Mouse (Mus musculus) lung, embryonic 16.5 days (tissue): ENCODE data around the gene Cpt1b. TPM values are rescaled to one million over a fixed set of nuclear protein-coding genes. Genes with fewer than 3 reads are reported as not detected.

ENCODE experiments used
- ATAC-seq: fragments of 200-750 bp; cut with Nextera tagmentation; 2 replicates; pipeline ENCODE4 v1.8.0; 2017; ENCODE audit warnings: low read depth, mild to moderate bottlenecking, moderate library complexity
- H3K27ac ChIP-seq: fragments of 300-500 bp; sonication (generic); 2 replicates; pipeline ENCODE4 v1.5.1; 2014; ENCODE audit warnings: mild to moderate bottlenecking, control low read depth, low read length
- H3K27me3 ChIP-seq: fragments of 300-500 bp; sonication (generic); 2 replicates; pipeline ENCODE4 v1.6.1; 2014; ENCODE audit warnings: low read depth, low read length, mixed read lengths; ENCODE audit not compliant: control insufficient read depth, insufficient read depth
- H3K36me3 ChIP-seq: fragments of 300-500 bp; sonication (generic); 2 replicates; pipeline ENCODE4 v1.6.1; 2014; ENCODE audit warnings: low read length; ENCODE audit not compliant: control insufficient read depth, insufficient read depth
- H3K4me1 ChIP-seq: fragments of 300-500 bp; sonication (generic); replicated peaks from 2 replicates; pipeline ENCODE4 v1.6.1; 2014; ENCODE audit warnings: low read length, mixed read lengths; ENCODE audit not compliant: control insufficient read depth, insufficient read depth
- H3K4me2 ChIP-seq: fragments of 300-500 bp; sonication (generic); 2 replicates; pipeline ENCODE4 v1.6.1; 2014; ENCODE audit warnings: low read depth, low read length, control low read depth
- H3K4me3 ChIP-seq: fragments of 300-500 bp; sonication (generic); 2 replicates; pipeline ENCODE4 v1.5.1; 2014; ENCODE audit warnings: mild to moderate bottlenecking, low read length, control low read depth
- H3K9ac ChIP-seq: fragments of 300-500 bp; sonication (generic); 2 replicates; pipeline ENCODE4 v1.6.1; 2014; ENCODE audit warnings: low read length, control low read depth
- H3K9me3 ChIP-seq: fragments of 300-500 bp; sonication (generic); 2 replicates; pipeline ENCODE4 v1.6.1; 2016; ENCODE audit warnings: low read length; ENCODE audit not compliant: control insufficient read depth
- WGBS: fragments of 180-500 bp; shearing (Covaris S2); extraction: QIAGEN DNeasy Blood & Tissue Kit; methylation state at CpG from one replicate; pipeline ENCODE4 v1.1.7; 2014; 5-methylcytosine and 5-hydroxymethylcytosine counted together
- polyA plus RNA-seq: library from polyadenylated mRNA; unstranded; fragments of >200 nt; fragmentation: Nextera tagmentation; extraction: Ambion mirVana; gene quantifications from 2 replicates; pipeline ENCODE4 v1.2.1, GENCODE M21; 2015

The Cpt1b gene
- polyA plus RNA-seq, 1 experiment from 2014 or later = 5.7 TPM

DNA sequence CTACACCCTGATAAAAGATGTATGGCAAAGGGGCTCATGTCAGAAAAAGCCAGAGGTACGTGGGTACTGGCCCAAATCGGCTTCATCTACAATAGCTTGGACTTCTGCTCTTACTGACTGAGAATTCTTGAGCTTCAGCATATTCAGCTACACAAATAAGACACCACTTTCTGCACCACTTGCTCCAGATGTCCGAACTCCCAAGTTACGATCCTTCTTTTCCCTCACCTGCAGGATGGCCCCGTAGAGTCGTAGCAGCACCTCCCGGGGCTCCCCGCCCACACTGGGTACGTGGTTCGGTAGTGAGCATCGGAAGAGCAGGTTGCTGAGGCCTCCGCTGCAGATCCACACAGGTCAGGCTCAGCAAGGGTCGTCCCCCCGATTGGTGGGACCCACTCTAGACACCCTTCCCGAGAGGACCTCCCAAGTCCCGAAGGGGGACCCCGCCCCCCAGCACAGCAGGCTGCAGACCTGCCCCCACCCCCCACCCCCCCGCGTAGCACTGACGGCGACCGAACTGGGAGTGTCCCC, 3.2 kb upstream of the Cpt1b start:
- peak overlapping the region; percentile 98; the same call in 1 of the 2 replicates for H3K27ac ChIP-seq
- H3K4me2 ChIP-seq = peak overlapping the region; percentile 93
- no peaks in the 10 kb centered on the region for H3K9me3 ChIP-seq
- H3K36me3 ChIP-seq = peaks cover 5% of the 10 kb centered on the region
- peak; percentile 23 for ATAC-seq
- H3K27me3 ChIP-seq = no peaks in the 10 kb centered on the region
- H3K9ac ChIP-seq = peak overlapping the region; percentile 85
- H3K4me3 ChIP-seq = peak overlapping the region; percentile 84
- 3% methylated on average over 21 of the region's 22 CpGs for WGBS
- H3K4me1 ChIP-seq = peaks cover 8% of the 10 kb centered on the region; the same call in 1 of the 2 replicates

- Histone ChIP-seq H3K27me3 (no peaks in the 10 kb centered on the region), H3K9me3 (no peaks in the 10 kb centered on the region), H3K27ac (no peak overlapping the region), H3K36me3 (peaks cover 5% of the 10 kb centered on the region), H3K4me2 (peak overlapping the region; percentile 93), H3K4me1 (peaks cover 8% of the 10 kb centered on the region; the same call in 1 of the 2 replicates), H3K4me3 (peak overlapping the region; percentile 84), H3K9ac (peak overlapping the region; percentile 85; the same call in 1 of the 2 replicates)
- ATAC-seq = no peak
- 82% methylated on average over 19 of the region's 19 CpGs for WGBS
These were observed 2.6 kb upstream of the Cpt1b start for GRCm38 (mm10) chr15:89428136-89428790.

DNA sequence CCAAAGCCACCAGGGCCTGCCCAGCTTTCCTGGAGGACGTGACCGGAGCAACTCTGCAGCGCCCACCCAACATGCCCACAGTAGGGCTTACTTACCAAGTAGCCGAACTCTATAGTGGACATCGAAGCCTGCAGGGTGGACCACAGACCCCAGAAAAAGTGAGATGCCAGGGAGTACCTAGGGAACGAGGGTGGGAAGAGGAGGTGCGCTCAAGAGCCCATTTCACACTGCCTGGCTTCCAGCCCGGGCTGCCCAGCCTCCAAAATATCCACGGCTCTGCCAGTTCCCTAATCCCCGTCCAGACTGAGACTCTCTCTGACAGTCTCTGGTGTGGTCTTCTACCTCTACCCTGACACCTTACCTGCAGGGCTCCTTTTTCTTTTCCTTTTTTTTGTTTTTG, 1.1 kb upstream of the Cpt1b start:
- no peaks in the 10 kb centered on the region for H3K9me3 ChIP-seq
- H3K27me3 ChIP-seq = no peaks in the 10 kb centered on the region
- no peak overlapping the region for H3K27ac ChIP-seq
- peaks cover 8% of the 10 kb centered on the region; the same call in 1 of the 2 replicates for H3K4me1 ChIP-seq
- no peak overlapping the region for H3K9ac ChIP-seq
- H3K4me2 ChIP-seq = no peak overlapping the region
- H3K36me3 ChIP-seq = peaks cover 5% of the 10 kb centered on the region
- H3K4me3 ChIP-seq = no peak overlapping the region
- no peak for ATAC-seq
- WGBS = 90% methylated on average over 10 of the region's 10 CpGs

- H3K9me3 ChIP-seq = no peaks in the 10 kb centered on the region
- no peaks in the 10 kb centered on the region for H3K27me3 ChIP-seq
- H3K4me2 ChIP-seq = no peak overlapping the region
- ATAC-seq = no peak
- H3K4me3 ChIP-seq = no peak overlapping the region
- H3K36me3 ChIP-seq = peaks cover 5% of the 10 kb centered on the region
- 84% methylated on average over 8 of the region's 8 CpGs for WGBS
- H3K4me1 ChIP-seq = peaks cover 4% of the 10 kb centered on the region; the same call in 1 of the 2 replicates
- no peak overlapping the region for H3K27ac ChIP-seq
- H3K9ac ChIP-seq = no peak overlapping the region
These were observed 1.0 kb downstream of the Cpt1b start for GRCm38 (mm10) chr15:89424621-89425020.

DNA sequence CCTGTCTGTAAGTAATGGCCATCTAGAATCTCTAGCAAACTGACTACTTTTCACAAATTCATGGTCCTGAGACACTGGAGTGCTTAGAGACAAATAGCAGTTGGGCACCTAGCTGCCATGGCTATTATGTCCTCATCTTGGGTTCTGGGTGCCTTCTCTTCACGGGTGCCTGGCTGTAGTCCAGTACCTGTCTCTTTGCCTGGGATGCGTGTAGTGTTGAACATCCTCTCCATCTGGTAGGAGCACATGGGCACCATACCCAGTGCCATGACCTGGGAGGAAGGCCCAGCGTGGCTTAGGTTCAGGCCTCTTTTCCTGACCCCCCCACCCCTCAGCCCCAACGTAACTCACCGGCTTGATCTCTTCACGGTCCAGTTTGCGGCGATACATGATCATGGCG, 3.7 kb downstream of the Cpt1b start:
- H3K9ac ChIP-seq = no peak overlapping the region
- no peaks in the 10 kb centered on the region; the same call in 1 of the 2 replicates for H3K4me1 ChIP-seq
- H3K36me3 ChIP-seq = peaks cover 3% of the 10 kb centered on the region; the same call in 1 of the 2 replicates
- no peak overlapping the region for H3K4me2 ChIP-seq
- no peaks in the 10 kb centered on the region for H3K9me3 ChIP-seq
- 88% methylated on average over 9 of the region's 9 CpGs for WGBS
- no peak overlapping the region for H3K27ac ChIP-seq
- H3K27me3 ChIP-seq = no peaks in the 10 kb centered on the region
- no peak overlapping the region for H3K4me3 ChIP-seq
- no peak for ATAC-seq

- H3K27ac ChIP-seq = no peak overlapping the region
- no peak overlapping the region for H3K9ac ChIP-seq
- ATAC-seq = no peak
- H3K27me3 ChIP-seq = no peaks in the 10 kb centered on the region
- H3K36me3 ChIP-seq = no peaks in the 10 kb centered on the region; the same call in 1 of the 2 replicates
- H3K4me3 ChIP-seq = no peak overlapping the region
- H3K9me3 ChIP-seq = no peaks in the 10 kb centered on the region; the same call in 1 of the 2 replicates
- no peak overlapping the region for H3K4me2 ChIP-seq
- WGBS = 78% methylated on average over 8 of the region's 8 CpGs
- H3K4me1 ChIP-seq = no peaks in the 10 kb centered on the region
These were observed 10.4 kb downstream of the Cpt1b start for GRCm38 (mm10) chr15:89415282-89415681.

DNA sequence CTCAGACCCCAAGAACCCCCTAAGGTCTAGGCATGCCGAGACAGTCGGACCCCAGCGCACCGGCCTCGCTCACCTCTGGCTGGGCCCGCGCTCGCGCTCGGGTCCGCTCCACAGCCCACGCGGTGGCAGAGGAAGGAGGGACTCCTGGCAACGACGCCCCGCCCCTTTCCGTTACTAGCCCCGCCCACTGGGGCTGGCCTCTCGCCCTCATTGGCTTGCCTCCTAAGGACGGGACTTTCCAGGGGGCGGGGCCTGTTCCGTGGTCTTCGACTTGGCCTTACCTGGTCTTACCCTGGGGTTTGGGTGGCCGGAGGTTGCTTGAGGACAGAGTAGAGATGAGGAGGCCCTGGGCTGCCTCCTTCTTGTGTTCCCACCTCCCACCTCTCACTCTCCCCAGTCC, 15.5 kb downstream of the Cpt1b start, which contains the start of gene Syce3:
Syce3 (minus strand) TSS at position 386 of the 400 bp plus-strand sequence.
- Histone ChIP-seq H3K36me3 (no peaks in the 10 kb centered on the region), H3K9ac (no peak within 1 kb of the TSS), H3K27ac (no peak within 1 kb of the TSS), H3K4me3 (no peak within 1 kb of the TSS), H3K4me2 (no peak within 1 kb of the TSS), H3K9me3 (peaks cover 2% of the 10 kb centered on the region; the same call in 1 of the 2 replicates), H3K27me3 (no peaks in the 10 kb centered on the region), H3K4me1 (no peaks in the 10 kb centered on the region)
- WGBS = 67% methylated on average over 11 of the region's 24 CpGs
- ATAC-seq = no peak

- Histone ChIP-seq H3K4me3 (no peak overlapping the region), H3K36me3 (no peaks in the 10 kb centered on the region), H3K9me3 (peaks cover 2% of the 10 kb centered on the region; the same call in 1 of the 2 replicates), H3K4me1 (no peaks in the 10 kb centered on the region), H3K9ac (no peak overlapping the region), H3K27ac (no peak overlapping the region), H3K4me2 (no peak overlapping the region), H3K27me3 (no peaks in the 10 kb centered on the region)
- no peak for ATAC-seq
These were observed 19.0 kb downstream of the Cpt1b start for GRCm38 (mm10) chr15:89406691-89407090.

DNA sequence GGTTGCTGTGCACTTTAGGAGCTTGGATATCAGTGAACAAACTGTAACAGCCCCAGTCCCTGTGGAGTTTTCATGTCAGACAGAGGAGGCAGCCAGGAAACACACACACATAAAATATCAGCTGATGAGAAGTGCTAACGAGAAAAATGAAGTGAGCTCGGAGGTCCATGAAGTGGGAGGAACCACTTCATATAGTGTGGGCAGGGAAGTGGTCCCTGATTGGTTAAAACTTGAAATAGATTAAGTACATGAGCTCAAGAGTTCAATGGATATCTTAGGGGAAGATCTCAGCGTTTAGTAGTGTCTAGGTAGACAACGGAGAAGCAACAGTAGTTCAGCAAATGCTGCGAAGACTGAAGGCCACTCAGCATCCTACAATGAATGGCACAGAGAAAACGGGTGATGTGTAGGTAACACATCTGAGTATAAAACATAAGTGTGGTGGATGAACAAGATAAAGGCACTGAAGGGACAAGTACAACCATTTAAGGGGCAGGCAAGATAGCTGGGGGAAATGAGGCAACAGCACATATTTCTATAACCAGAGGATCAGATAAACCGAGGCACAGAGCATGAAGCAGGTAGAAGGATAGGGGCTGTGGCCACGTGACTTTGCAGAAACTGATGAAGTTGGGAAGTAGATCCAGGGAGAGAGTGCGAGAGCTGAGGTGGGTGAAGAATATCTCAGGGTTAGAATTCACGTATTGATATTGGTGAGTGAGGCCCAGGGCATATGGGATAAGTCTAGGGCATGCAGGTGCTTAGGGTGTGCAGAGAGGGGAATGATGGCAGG, 20.6 kb downstream of the Cpt1b start:
- H3K27ac ChIP-seq = no peak overlapping the region
- H3K9me3 ChIP-seq = no peaks in the 10 kb centered on the region
- H3K4me1 ChIP-seq = no peaks in the 10 kb centered on the region
- no peak overlapping the region for H3K4me3 ChIP-seq
- no peak overlapping the region for H3K4me2 ChIP-seq
- WGBS = 66% methylated on average over 10 of the region's 10 CpGs
- H3K27me3 ChIP-seq = no peaks in the 10 kb centered on the region
- H3K36me3 ChIP-seq = no peaks in the 10 kb centered on the region
- no peak for ATAC-seq
- no peak overlapping the region for H3K9ac ChIP-seq
